Mouse (Mus musculus) G1E (cell line): ENCODE results near the gene Map3k5.

ENCODE experiments used
- CTCF ChIP-seq: IDR thresholded peaks from 2 replicates; pipeline ENCODE4 v1.5.1; 2012; ENCODE audit warnings: low read depth, low read length, inconsistent platforms, mixed read lengths
- GATA1 ChIP-seq: IDR thresholded peaks from 2 replicates; pipeline ENCODE4 v1.6.1; 2012; ENCODE audit warnings: borderline replicate concordance, low read length, inconsistent platforms, mixed read lengths
- TAL1 ChIP-seq: conservative IDR thresholded peaks from 2 replicates; pipeline ENCODE4 v1.6.1; 2012; ENCODE audit warnings: low read depth, low read length, inconsistent platforms, mixed read lengths

- no peak for TF ChIP-seq CTCF
- no peak for TF ChIP-seq GATA1
- TF ChIP-seq TAL1 = no peak
Observed at GRCm38 (mm10) chr10:19955817-19956216, 21.5 kb downstream of the Map3k5 start.
